Mouse (Mus musculus) right cerebral cortex, postnatal 36 days (tissue): ENCODE data around the gene Fmnl3.
A peak's percentile ranks its signal among the peaks of the same experiment; 100 is the strongest.

Experiments
- DNase-seq, 2 experiments: peaks; one replicate each; pipeline ENCODE4 v3.0.0; 2022; ENCODE audit warnings: low spot score in 2 of 2, mixed read lengths in 1 of 2

Gene Fmnl3

DNA sequence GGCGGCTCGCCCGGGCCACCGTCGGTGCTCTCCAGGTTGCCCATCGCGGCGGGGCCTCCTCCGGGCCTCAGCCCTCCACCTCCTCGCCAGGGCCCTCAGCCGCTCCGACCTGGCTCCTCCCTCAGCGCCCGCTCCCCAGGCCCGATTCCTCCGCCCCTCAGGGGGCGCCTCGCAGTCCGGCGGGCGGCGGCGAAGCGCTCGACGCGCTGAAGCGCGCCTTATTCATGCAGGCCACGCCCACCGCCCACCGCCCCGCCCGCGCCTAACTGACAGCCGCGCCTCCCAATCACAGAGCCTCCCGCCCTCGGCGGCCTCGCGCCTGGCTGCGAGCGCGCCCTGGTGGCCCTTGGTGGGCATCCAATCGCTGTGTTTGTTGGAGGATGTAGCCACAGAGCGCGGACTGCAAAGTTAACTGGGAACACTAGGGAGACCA, at the start of gene Fmnl3:
Gene Fmnl3 (minus strand): TSS at position 224 of the 433 bp plus-strand sequence.
- DNase-seq, result peak; percentile 85 to 90

DNA sequence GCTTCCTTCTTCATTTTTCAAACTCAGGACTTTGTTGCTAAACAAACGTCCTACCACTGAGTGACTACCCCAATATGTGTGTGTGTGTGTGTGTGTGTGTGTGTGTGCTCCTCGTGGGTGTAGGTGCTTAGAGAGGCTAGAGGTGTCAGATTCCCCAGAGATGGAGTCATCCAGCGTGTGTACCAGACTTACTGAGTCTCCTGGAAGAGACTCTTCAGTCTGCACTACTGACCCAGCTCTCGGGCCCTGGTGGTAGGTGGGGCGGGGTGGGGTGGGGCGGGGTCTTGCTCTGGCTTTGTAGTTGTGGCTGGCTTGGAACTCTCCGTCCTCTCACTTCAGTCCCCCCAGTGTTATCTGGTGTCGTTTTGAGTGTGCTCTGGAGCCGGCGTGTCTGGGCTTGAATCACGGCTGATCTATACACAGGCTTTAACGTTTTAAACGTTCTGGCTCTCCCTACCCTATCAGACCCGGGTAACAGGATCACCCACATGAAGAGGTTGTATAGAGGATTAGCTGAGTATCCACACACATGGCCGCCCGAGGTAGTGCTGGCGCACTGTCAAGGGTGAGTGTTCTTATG, 47.5 kb upstream of the Fmnl3 start:
- DNase-seq, result no peak

DNA sequence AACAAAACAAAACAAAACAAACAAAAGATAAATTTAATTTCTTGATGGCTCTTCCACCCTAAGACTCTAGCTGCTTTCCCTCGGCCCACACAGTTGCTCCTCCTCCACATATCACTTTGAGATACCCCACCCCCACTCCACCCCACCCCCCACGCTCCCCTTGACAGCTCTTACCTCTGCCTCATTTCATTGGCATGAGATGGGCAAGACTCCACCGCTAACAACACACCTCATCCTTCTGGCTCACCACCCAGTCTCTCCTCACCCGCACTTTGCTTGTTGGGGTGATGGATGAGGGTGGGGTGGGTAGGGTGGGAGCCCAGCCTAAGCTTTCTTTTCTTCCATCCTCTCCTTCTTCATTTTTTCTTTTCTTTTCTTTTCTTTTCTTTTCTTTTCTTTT, 46.7 kb upstream of the Fmnl3 start:
- no peak for DNase-seq

DNA sequence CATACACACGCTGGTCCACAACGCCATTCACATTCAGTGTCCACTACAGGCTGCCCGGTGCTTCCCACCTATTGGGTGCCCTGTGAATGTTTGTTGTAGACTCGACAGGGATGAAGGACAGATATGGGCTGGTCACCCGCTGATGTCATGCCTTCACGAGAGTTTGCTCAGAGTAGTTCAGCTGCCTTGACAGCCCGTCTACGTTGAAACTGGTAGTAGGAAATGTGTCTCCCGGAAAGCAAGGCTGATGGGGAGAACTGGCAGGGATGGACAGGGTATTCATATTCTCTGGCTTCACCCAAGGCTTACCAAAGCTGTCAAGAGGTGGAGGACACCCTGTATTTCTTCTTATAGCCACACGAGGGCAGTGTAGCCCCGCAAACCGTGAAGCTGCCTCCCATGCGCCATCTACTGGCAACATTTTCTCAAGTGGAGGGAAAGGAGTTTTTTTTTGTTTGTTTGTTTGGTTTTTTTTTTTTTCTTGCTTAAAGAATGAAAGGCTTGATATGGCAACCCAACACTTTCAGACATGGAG, 46.1 kb upstream of the Fmnl3 start:
- peak; percentile 35 to 57 for DNase-seq

DNA sequence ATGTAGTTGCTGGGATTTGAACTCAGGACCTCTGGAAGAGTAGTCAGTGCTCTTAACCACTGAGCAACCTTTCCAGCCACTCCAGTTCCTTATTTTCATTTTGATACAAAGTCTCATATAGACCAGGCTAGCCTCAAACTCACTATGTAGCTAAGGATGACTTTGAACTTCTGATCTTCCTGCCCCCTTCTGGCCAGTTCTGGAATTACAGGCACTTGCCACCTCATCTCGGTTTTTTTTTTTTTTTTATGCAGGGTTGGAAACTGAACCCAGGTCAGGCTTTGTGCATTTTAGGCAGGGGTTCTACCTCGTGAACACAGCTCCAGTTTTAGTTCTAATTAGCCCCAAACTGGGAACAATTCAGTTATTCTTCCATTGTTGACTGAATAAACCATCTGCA, 45.5 kb upstream of the Fmnl3 start:
- DNase-seq, result no peak

DNA sequence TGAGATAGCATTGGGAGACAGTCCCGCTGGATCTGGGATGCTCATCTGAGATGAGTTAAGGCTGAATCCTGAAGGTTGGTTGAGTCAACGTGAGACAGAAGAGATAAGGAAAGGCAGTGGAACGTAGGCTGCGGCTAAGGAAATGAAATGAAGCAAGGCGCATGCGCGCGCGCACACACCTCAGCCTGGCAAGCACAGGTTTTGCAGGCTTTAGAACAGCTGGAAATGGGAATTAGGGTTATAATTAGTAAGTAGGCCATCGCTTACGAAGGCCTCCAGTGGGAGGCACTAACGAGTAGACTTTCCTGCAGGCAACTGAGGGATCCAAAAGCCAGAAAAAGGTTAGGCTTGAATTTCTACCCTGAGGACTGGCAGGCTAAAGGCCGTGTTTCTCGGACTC, 41.5 kb upstream of the Fmnl3 start:
- DNase-seq, result peak in 1 of 2 experiments; percentile 30

DNA sequence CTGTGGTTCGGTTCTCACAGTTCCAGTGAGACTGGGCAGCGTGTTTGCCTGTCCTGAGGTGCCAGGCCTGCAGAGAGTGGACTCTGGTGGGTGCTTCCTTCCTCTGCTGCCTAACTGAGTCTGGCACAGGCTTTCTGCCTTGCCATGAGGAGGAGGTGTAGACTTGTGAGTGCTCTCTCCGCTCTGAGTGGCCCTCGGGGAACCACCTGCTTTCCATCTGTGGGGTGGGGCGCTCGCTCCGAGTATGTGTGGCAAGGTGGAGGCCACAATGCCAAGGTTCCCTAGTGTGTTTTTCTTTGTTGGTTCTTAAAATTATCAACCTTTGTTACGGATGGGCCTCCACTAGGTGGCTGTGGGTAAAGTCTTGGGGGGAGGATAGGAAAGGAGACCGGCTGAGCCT, 38.6 kb upstream of the Fmnl3 start:
- no peak for DNase-seq

DNA sequence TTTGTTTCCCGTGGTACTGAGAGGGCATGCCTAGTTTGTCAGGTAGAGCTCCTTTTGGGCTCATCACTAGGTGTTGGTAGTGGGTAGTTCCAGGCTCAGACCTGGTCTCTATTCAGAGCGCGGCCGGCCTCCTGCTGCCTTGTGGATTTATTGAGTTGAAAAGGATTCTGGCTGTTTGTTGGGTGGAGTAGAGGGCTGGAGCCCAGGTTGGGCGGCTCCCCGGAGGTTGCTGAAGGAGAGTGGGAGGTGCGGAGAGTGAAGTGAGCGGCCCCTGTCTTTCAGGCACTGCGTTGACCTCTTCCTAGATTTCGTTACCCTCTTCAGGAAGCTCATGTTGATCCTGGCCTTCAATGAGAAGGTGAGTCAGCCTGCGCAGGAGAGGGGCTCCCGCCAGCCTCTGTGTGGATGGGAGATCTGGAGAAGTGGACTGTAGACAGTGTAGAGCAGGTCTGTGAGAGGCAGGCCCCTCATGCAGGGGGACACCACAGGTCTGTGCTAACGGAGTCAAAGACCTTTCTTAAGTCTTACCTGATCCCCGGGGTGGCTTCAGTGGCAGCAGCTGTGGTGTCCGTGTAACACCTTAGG, 36.8 kb upstream of the Fmnl3 start:
- no peak for DNase-seq

DNA sequence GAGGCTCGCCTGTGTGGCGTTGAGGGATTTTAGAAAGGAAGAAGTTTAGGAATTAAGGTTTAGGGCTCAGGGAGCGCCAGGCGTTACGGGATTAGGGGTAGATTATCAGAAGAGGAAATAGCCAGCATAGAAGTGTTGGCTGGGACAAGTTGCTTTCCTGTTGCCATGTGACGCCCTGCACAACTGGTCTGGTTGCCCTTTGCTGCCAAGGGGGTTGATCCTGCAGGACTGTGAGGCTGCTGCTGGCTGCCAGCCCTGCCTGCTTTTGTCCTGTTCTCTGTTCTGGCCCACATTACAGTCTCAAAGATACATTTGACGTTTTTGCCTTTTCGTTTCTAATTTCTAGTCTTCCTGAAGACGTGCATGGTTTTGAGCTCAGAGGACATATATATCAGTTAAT, 34.9 kb upstream of the Fmnl3 start:
- no peak for DNase-seq

DNA sequence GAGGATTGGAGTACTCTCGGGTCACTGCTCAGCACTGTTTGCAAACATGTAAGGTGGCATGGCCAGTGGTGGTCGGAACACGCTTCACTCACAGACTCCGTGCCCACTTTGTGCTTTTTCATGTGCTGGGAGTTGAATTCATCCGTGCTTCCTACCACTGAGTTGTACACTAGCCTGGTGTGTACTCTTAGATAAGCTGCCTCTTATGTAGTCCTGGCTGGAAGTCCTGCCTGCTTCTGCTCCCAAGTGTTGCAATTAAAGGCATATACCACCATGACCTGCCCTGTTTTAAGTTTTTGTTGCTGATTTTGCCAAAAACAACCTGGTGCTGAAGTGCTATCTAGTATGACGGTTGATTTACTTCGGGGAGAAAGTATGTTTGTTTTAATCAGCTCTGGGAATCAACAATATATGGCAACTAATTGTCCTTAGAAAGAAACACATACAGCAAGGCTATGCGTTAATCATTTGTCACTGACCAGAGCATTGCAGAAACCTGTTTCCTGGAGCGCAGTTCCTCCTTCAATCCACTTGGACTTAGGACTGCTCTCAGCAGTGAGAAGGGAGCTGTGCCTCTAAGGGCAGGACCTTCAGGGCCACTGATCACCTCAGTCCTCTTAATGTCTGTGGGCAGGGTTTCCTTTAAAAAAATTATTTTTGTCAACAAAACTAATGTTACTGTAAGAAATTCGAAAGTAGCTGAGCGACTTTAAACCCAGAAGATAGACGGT, 33.0 kb upstream of the Fmnl3 start:
- DNase-seq, result no peak

DNA sequence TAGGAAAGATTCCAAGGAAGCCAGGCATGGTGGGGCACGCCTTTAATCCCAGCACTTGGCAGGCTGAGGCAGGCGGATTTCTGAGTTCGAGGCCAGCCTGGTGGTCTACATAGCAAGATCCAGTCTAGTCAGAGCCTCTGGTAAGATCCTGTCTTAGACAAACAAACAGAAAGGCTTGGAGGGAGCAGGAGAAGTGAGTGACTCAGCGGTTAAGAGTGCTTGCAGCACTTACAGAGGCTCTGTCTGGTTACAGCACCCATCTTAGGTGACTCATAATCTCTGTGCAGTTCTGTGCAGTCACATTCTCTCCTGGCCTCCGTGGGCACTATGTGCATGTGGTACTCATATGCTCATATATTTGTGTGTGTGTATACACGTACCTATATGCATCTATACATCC, 30.3 kb upstream of the Fmnl3 start:
- DNase-seq, result no peak

DNA sequence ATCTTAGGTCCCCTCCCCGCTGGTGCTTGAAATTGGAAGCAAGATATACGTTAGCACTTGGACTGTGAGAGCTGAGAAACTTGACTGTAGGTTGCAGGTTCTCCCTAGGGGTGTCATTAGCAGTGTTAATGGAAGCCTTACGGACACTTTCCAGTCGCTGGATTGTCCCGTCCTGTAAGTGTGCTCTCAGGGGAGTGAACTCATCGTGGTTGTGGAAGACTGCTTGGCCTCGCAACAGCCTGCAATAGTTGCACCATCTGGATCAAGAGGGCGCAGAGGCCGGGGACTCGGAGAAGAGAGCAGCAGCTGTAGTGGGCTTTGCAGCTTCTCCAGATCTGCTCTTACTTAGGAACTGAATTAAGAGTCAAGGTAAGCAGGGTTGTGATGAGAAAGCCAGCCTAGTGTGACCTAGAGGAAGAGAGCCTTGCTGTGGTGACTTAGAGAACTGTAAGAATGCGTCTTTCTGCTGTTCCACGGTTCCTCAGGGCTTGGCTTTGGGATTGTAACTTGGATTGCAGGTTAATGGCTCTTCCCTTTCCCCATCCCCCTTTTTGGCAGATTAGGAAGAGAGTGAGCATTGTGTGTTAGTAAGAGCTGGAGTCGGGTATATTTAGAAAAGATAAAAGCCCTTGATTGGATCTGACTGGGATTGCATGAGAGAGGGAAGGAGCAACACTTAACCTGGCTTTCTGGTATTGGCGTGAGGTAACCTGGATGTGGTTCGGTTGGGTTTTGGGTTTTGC, 29.4 kb upstream of the Fmnl3 start:
- DNase-seq, result no peak

DNA sequence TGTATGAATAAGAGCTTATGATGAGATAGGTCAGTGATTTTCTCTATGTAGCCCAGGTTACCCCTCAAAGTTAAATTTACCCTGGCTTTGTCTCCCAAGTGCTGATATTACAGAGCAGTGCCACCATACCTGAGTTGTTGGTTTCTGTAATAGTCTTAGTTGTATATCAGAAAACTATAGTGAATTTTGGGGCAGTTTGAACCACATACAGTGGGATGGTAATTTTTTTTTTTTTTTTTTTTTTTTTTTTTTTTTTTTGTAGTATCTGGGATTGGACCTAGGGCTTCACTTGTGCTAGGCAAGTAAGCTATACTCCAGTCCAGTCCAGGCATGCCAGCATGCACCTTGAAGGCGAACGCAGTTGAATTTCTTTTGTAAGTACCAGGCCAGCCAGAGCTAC, 27.3 kb upstream of the Fmnl3 start:
- DNase-seq, result no peak

DNA sequence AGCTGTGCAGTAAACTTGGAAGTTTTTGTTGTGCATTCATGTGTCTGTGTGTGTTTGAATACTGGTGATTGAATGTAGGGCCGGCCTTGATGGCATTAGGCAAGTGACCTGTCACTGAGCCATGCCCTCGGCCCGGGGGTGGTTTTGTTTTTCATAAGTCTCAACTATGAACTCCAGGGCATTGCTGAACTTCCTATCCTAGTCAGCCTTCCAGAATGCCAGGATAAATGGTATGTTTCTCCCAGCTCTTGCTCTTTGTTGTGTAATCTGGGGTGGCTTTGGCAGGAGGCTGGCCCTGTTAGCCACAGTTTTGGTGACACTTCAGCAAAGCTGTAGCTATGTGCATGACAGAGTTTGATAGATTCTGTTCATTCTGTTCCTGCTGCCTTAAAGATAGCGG, 26.6 kb upstream of the Fmnl3 start:
- DNase-seq, result no peak

DNA sequence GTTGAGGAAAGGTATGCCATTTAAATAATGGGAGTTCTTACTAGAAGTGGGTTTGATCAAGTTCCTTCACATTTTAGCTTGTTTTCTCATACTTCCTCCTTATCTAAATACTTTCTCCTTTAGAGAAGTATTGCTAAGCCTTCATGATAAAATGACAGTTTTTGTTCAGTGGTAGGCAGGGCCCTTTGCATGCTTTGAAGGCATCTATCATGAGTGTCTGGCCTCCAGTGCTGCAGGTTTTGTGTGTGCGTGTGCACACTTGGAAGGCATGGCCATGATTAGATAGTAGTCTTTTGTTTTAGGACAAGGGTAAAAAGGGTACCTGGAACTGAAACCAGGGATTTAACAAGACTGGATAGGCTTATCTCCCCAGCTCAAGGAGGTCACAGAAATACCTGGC, 26.2 kb upstream of the Fmnl3 start:
- no peak for DNase-seq

DNA sequence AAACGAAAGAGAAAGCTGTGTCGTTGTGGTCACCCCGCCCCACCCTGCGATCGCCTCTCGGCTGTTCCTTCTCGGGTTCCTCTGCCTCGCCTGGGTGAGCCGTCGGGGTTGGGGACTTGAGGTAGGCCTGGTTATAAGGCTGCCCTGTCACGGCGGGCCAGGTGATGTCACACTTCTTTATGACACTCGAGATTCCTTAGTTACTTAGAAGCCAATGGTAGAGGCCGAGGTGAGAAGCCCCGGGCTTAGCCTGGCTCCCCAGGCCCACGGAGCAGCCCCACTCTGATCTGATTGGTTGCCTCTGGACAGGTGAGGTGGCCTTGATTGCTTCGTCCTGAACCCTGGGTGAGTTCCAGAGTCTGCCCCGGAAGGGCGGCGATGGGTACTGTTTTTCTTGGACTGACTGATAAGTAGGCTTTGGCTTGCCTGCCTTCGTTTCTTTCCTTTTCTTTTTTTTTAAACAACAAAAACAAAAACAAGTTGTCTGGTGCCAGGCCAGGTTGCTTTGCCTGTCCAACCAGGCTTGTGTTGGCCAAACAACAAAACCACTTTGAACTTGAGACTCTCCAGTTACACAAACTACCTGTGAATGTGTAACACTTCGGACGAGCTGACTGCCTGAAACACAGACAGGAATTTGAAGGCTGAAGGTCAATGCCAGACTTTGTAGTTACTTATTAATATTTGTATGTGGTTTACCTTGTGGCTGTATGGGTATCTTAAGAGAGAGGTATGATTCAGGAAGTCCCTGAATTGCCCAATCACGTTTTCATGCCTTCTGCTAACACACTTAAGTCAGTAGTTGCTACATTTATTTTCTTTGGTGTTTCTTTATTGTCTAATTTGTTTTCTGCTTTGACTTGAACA, 23.3 kb upstream of the Fmnl3 start:
- DNase-seq, result no peak

DNA sequence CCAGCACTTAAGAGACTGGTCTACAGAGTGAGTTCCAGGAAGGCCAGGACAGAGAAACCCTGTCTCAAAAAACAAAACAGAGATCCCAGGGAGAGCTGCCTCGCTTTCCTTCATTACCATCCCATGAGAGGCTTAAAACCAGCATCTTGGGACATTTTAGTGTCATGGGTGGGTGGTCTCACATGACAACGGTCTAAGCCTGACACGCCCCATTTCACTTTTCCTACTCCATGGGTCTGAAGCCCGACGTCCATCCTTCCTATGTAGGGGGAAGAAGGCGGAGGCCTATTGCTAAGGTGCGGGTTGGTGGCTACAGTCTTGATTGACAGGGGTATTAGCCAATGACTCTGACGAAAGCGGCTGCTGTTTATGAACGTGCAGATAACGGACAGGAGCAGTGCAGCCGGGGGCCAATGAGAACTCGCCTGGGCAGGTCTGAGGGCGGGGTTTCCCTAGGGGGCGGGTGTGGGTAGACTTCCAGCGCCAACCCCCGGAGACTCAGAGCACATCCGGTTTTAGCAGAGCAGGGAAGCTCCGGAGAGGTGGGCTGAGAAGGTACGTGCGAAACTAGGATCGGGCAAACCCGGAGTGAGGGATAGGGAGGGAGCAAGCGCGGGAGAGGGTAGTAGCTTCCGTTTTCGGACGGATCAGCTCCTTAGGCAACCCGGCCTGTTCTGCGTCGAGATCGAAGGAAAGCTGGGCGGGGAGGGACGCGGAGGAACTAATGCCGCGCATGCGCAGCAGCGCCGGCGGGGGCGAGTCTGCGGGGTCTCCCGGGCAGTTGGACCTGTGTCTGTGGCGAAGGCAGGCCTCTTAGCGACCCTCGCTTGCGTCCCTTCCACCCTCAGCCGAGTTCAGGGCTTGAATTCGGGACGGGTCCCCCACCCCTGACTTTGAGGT, 22.5 kb upstream of the Fmnl3 start, which contains the start of gene Tmbim6:
Gene Tmbim6 (plus strand): TSS at position 397 of the 900 bp plus-strand sequence.
- DNase-seq, result peak; percentile 100

DNA sequence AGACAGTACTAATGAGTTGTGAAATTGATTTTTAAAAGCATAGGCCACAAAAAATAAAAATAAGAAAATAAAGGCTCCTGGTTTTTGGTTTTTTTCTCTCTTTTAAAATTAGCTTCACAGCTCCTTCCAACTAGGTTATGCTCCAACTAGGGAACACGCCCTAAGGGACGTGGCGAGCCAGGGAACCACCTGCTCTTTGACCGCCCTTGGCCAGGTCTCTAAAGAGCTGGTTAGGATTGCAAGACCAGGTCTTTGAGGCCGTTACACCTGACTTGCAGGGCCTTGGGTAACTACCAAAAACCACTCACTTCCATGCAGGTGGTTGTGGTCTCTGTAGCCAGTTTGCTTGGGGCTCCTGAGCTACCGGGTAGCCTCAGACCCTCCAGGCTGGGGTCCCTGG, 21.7 kb upstream of the Fmnl3 start:
- no peak for DNase-seq

DNA sequence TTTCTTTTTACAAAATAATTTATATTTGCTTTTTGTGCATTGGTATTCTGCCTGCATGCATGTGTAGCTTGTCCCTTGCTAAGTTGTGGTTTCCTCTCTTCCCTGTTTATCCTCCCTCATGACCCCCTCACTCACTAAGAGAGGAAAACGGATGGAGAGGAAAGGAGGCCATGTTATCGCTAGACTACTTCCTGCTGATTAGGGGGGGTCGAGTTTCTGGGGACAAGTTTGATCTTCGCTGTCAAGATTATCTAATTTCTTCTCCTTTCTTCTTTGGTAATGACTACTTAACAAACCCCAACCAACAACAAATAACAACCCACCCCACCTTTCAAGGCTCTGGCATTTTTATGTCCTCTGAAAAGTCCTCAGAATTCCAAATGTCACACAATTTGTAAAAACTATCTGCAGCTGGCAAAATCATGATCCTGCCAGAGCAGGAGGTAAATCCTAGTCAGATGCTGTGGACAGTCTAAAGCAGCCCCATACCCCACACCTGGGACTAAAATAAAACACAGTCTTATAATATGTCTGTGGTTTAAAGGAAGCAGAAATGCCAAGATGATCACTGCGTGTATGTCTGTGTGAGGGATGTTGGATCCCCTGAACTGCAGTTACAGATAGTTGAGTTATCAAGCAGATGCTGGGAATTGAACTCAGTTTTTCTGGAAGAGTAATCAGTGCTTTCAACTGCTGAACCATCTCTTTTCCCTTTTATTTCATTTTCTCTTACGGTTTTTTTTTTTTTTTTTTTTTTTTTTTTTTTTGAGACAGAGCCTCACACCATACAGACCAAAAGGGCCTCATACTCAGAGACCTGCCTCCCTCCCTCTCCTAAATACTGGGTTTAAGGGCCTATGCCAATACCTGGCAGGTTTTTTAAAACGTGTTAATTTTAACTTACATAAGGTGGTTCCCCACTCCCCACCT, 20.5 kb upstream of the Fmnl3 start:
- no peak for DNase-seq
